Mouse (Mus musculus): ENCODE results near the gene Atp23. TPM values are rescaled to one million over a fixed set of nuclear protein-coding genes. Genes with fewer than 3 reads are reported as not detected.

Atp23 gene
- polyA plus RNA-seq (2012; rRNA removed), result 3.6 and 6.3 TPM in 2 replicates

GRCm38 (mm10) chr10:126900821-126901487 lies at the start of gene Atp23:
Atp23 (minus strand) TSS chr10:126901355.
- TF ChIP-seq CTCF (IDR thresholded peaks at IDR 0.05; ENCODE audit: extremely low read depth, insufficient read length, insufficient replicate concordance, low read depth, low read length) (no peak), POLR2A (IDR thresholded peaks at IDR 0.05; ENCODE audit: low read depth, low read length) (no peak)
- no peak within 1 kb of the TSS for H3K27ac ChIP-seq (ENCODE audit: insufficient read depth, low read depth, low read length)

GRCm38 (mm10) chr10:126950572-126950971 lies 49.4 kb upstream of the Atp23 start:
- H3K27ac ChIP-seq (ENCODE audit: insufficient read depth, low read depth, low read length), result no peak overlapping the region
- no peaks in the 10 kb centered on the region for H3K27me3 ChIP-seq (ENCODE audit: control insufficient read depth, insufficient read depth, low read length)
- H3K36me3 ChIP-seq (ENCODE audit: control insufficient read depth, insufficient read depth, low read length), result no peaks in the 10 kb centered on the region
- H3K4me3 ChIP-seq (ENCODE audit: low read depth, low read length), result no peak overlapping the region
- H3K4me1 ChIP-seq (ENCODE audit: control insufficient read depth, insufficient read depth, insufficient read length, low read length), result peaks cover 7% of the 10 kb centered on the region; the same call in 1 of the 2 replicates
- no peak for TF ChIP-seq POLR2A (IDR thresholded peaks at IDR 0.05; ENCODE audit: low read depth, low read length)
- TF ChIP-seq CTCF (IDR thresholded peaks at IDR 0.05; ENCODE audit: extremely low read depth, insufficient read length, insufficient replicate concordance, low read depth, low read length), result no peak
- whole genome bisulfite sequencing, result 41% methylated on average over 4 of the region's 4 CpGs

More at GRCm38 (mm10) chr10:126900821-126901487, at the start of gene Atp23:
- Histone ChIP-seq H3K4me3 (ENCODE audit: low read depth, low read length) (peak within 1 kb of the TSS; percentile 87), H3K36me3 (ENCODE audit: control insufficient read depth, insufficient read depth, low read length) (peaks cover 2% of the 10 kb centered on the region; the same call in 1 of the 2 replicates), H3K4me1 (ENCODE audit: control insufficient read depth, insufficient read depth, insufficient read length, low read length) (peaks cover 3% of the 10 kb centered on the region; the same call in 1 of the 2 replicates), H3K27me3 (ENCODE audit: control insufficient read depth, insufficient read depth, low read length) (no peaks in the 10 kb centered on the region)
- under 1% methylated on average over 56 of the region's 56 CpGs for WGBS

- H3K4me3 ChIP-seq (ENCODE audit: low read depth, low read length), result no peak overlapping the region
- H3K27ac ChIP-seq (ENCODE audit: insufficient read depth, low read depth, low read length), result no peak overlapping the region
- H3K4me1 ChIP-seq (ENCODE audit: control insufficient read depth, insufficient read depth, insufficient read length, low read length), result peaks cover 7% of the 10 kb centered on the region; the same call in 1 of the 2 replicates
- no peaks in the 10 kb centered on the region for H3K27me3 ChIP-seq (ENCODE audit: control insufficient read depth, insufficient read depth, low read length)
- no peaks in the 10 kb centered on the region for H3K36me3 ChIP-seq (ENCODE audit: control insufficient read depth, insufficient read depth, low read length)
- 48% methylated on average over 5 of the region's 5 CpGs for WGBS
- TF ChIP-seq CTCF (IDR thresholded peaks at IDR 0.05; ENCODE audit: extremely low read depth, insufficient read length, insufficient replicate concordance, low read depth, low read length), result no peak
- TF ChIP-seq POLR2A (IDR thresholded peaks at IDR 0.05; ENCODE audit: low read depth, low read length), result no peak
Measured at GRCm38 (mm10) chr10:126949824-126950223, 48.7 kb upstream of the Atp23 start.

DNA sequence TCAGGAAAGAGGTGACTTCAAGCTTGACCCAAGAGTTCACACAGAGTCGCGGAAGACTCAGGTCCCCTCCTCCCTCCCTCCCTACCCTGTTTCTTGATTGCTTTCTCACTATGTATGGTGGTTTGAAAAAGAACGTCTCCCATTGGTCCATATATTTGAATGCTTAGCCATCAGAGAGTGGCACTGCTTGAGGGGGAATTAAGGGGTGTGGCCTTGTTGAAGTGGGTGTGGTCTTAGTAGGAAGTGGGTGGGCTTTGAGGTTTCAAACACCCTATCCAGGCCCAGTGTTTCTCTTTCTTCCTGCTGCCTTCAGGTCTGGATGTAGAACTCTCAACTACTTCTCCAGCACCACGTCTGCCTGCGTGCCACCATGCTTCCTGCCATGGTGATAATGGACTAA lies 44.4 kb upstream of the Atp23 start:
- Histone ChIP-seq H3K27ac (ENCODE audit: insufficient read depth, low read depth, low read length) (no peak overlapping the region), H3K27me3 (ENCODE audit: control insufficient read depth, insufficient read depth, low read length) (no peaks in the 10 kb centered on the region), H3K4me1 (ENCODE audit: control insufficient read depth, insufficient read depth, insufficient read length, low read length) (peaks cover 7% of the 10 kb centered on the region; the same call in 1 of the 2 replicates), H3K4me3 (ENCODE audit: low read depth, low read length) (no peak overlapping the region), H3K36me3 (ENCODE audit: control insufficient read depth, insufficient read depth, low read length) (no peaks in the 10 kb centered on the region)
- WGBS, result 89% methylated on average over 5 of the region's 5 CpGs
- TF ChIP-seq CTCF (IDR thresholded peaks at IDR 0.05; ENCODE audit: extremely low read depth, insufficient read length, insufficient replicate concordance, low read depth, low read length), result no peak
- no peak for TF ChIP-seq POLR2A (IDR thresholded peaks at IDR 0.05; ENCODE audit: low read depth, low read length)

- no peak overlapping the region for H3K27ac ChIP-seq (ENCODE audit: insufficient read depth, low read depth, low read length)
- TF ChIP-seq POLR2A (IDR thresholded peaks at IDR 0.05; ENCODE audit: low read depth, low read length) (no peak), CTCF (IDR thresholded peaks at IDR 0.05; ENCODE audit: extremely low read depth, insufficient read length, insufficient replicate concordance, low read depth, low read length) (no peak)
- WGBS, result 67% methylated on average over 7 of the region's 7 CpGs
Measured at GRCm38 (mm10) chr10:126940949-126941348, 39.8 kb upstream of the Atp23 start.

GRCm38 (mm10) chr10:126935556-126936381 lies 34.6 kb upstream of the Atp23 start:
- TF ChIP-seq POLR2A (IDR thresholded peaks at IDR 0.05; ENCODE audit: low read depth, low read length) (no peak), CTCF (IDR thresholded peaks at IDR 0.05; ENCODE audit: extremely low read depth, insufficient read length, insufficient replicate concordance, low read depth, low read length) (no peak)
- Histone ChIP-seq H3K36me3 (ENCODE audit: control insufficient read depth, insufficient read depth, low read length) (no peaks in the 10 kb centered on the region), H3K4me1 (ENCODE audit: control insufficient read depth, insufficient read depth, insufficient read length, low read length) (peaks cover 17% of the 10 kb centered on the region), H3K4me3 (ENCODE audit: low read depth, low read length) (peak overlapping the region; percentile 56), H3K27me3 (ENCODE audit: control insufficient read depth, insufficient read depth, low read length) (no peaks in the 10 kb centered on the region), H3K27ac (ENCODE audit: insufficient read depth, low read depth, low read length) (peak overlapping the region; percentile 93)
- 33% methylated on average over 18 of the region's 18 CpGs for WGBS

More at GRCm38 (mm10) chr10:126940949-126941348, 39.8 kb upstream of the Atp23 start:
- Histone ChIP-seq H3K4me3 (ENCODE audit: low read depth, low read length) (no peak overlapping the region), H3K4me1 (ENCODE audit: control insufficient read depth, insufficient read depth, insufficient read length, low read length) (peaks cover 4% of the 10 kb centered on the region), H3K27me3 (ENCODE audit: control insufficient read depth, insufficient read depth, low read length) (no peaks in the 10 kb centered on the region), H3K36me3 (ENCODE audit: control insufficient read depth, insufficient read depth, low read length) (no peaks in the 10 kb centered on the region)

- H3K36me3 ChIP-seq (ENCODE audit: control insufficient read depth, insufficient read depth, low read length), result no peaks in the 10 kb centered on the region
- peak overlapping the region; percentile 93 for H3K27ac ChIP-seq (ENCODE audit: insufficient read depth, low read depth, low read length)
- H3K27me3 ChIP-seq (ENCODE audit: control insufficient read depth, insufficient read depth, low read length), result no peaks in the 10 kb centered on the region
- TF ChIP-seq CTCF (IDR thresholded peaks at IDR 0.05; ENCODE audit: extremely low read depth, insufficient read length, insufficient replicate concordance, low read depth, low read length) (no peak), POLR2A (IDR thresholded peaks at IDR 0.05; ENCODE audit: low read depth, low read length) (no peak)
- peaks cover 17% of the 10 kb centered on the region for H3K4me1 ChIP-seq (ENCODE audit: control insufficient read depth, insufficient read depth, insufficient read length, low read length)
- peak overlapping the region; percentile 56 for H3K4me3 ChIP-seq (ENCODE audit: low read depth, low read length)
- 31% methylated on average over 8 of the region's 8 CpGs for WGBS
Measured at GRCm38 (mm10) chr10:126935121-126935520, 34.0 kb upstream of the Atp23 start.
